Mouse (Mus musculus): ENCODE measurements around the gene Scg3.
"Not testable (repeated sequence)": the region's sequence is repeated elsewhere in the genome, so short reads cannot be mapped to it uniquely, and the experiment has no call there.

The Scg3 gene

DNA sequence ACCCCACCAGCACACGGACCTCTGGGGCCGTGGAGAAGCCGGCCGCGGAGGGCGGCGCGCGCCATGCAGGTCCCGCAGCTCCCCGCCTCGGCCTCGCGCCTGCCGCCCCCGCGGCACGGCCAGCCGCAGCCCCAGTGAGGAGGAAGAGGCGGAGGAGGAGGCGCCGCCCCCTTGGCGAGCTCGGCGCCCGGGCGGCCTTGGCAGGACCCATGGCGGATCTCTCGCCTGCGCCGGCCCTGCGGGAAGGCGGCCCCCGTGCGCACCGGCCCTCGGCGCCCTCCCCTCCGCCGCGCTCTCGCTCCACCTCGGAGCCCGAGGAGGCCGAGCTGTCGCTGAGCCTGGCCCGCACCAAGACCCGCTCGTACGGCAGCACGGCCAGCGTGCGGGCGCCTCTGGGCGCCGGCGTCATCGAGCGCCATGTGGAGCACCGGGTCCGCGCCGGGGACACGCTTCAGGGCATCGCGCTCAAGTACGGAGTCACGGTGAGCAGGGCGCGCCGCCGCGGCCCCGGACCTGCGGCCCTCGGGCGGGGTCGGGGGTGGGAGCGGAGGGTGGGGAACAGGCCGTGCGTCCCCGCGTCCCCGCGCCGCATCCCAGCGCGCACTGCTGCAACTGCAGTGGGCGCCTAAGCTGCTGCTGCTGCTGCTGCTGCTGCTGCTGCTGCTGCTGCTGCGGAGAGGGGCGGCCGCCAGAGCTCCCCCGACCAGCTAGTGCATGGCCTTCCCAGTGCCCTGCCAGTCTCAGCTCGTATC lies 58.1 kb downstream of the Scg3 start, which contains the start of gene Lysmd2:
Lysmd2 (plus strand) TSS at position 186 of the 752 bp plus-strand sequence.
- peak; percentile 68 for DNase-seq (ENCODE audit: low spot score)

DNA sequence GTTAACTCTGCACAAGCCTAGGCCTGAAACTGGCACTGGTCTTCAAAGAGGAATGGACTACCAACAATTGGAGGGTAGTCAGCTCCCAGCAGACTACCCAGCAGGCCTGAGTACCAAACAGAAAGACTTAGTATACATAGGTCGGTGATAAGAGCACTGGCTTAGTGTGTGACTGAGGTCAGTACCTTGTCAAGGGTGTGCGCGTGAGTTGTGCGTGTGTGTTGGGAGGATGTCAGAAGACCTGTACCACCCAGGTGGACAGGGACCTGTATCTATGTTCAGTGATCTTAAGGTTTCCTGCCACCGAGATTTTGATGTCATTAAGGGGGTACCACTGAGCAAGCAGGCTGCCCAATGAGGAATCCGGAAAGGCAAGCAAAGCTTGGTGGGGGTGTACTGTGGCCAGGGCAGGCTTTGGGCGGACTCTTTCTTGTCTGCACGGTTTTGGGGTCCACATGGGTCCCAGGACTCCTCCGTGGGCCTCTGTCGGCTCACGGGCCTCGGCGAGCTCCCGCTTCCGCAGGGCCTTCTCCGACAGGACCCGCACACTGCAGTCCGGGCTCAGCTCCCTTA lies 58.8 kb downstream of the Scg3 start:
- no peak for DNase-seq (ENCODE audit: low spot score)

GRCm38 (mm10) chr9:75621428-75621827 lies 62.4 kb downstream of the Scg3 start:
- DNase-seq (ENCODE audit: low spot score), result no peak

GRCm38 (mm10) chr9:75619761-75620160 lies 64.1 kb downstream of the Scg3 start:
- not testable (repeated sequence) for DNase-seq (ENCODE audit: low spot score)

GRCm38 (mm10) chr9:75618836-75619400 lies 64.9 kb downstream of the Scg3 start:
- DNase-seq (ENCODE audit: low spot score), result no peak

GRCm38 (mm10) chr9:75616560-75616959 lies 67.3 kb downstream of the Scg3 start:
- no peak for DNase-seq (ENCODE audit: low spot score)

DNA sequence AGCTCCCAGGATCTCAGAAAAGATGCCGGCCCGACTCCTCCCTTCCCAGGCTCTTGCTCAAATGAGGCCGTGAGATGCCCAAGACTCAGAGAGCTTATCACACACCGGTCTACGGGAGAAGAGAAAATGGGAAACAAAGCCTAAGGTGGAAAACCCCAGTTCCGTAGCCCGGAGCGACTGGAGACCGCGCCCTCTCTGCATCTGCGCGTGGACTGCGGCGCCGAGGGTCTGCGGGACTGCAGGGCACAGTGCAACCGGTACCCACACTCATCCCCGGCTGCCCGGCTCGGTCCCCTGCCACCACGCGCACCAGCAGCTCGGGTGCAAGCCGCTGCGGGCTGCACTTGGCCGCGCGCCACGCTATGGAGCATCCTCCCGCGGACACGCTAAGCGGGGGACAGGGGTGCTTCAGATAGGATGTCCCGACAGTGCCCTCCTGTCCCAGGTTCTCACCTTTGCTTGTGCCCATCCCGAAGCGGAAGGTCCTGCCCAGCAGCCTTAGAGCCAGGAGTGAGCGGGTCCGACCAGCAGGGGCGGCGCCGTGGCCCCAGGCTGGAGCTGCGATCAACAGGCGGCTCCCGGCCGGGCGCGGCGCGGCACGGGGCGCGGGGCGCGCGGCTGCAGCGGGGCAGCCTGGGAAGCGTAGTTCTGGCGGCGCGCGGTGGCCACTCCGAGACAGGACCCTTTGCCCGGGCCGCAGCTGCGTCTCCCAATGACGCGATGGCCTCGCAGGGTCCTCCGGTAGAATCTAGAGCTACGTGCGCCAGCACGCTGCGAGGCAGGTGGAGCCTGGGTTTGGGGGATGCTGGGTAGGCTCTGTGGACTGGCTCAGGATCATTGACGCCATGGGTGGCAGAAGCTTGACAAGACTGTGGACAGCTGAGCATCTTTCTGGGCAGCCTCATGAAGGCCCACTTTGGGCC lies 73.0 kb downstream of the Scg3 start, which contains the start of gene Tmod2:
Tmod2 (minus strand) TSS at position 755 of the 923 bp plus-strand sequence.
- DNase-seq (ENCODE audit: low spot score), result peak; percentile 80

GRCm38 (mm10) chr9:75609965-75610364 lies 73.9 kb downstream of the Scg3 start:
- DNase-seq (ENCODE audit: low spot score), result no peak

DNA sequence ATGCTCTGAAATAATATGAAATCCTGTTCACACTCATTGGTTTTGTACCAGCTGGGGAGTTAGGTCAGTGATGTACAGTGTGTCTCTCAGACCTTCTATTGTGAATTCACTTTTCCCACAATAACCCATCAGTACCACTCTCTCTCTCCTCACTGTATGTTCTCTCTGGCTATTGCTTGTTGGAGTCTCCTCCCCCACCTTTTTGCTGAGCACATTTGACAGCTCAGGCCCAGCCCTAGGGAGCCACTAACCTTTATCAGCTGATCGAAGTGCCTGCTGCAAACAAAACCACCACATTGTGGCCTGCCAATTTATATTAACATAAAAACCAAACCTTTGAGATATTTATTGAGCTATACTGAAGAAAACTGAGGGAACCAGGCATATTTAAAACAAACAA lies 74.4 kb downstream of the Scg3 start:
- DNase-seq (ENCODE audit: low spot score), result no peak

- DNase-seq (ENCODE audit: low spot score), result no peak
Observed at GRCm38 (mm10) chr9:75607496-75607895, 76.4 kb downstream of the Scg3 start.

GRCm38 (mm10) chr9:75601510-75601909 lies 82.3 kb downstream of the Scg3 start:
- DNase-seq (ENCODE audit: low spot score), result no peak

DNA sequence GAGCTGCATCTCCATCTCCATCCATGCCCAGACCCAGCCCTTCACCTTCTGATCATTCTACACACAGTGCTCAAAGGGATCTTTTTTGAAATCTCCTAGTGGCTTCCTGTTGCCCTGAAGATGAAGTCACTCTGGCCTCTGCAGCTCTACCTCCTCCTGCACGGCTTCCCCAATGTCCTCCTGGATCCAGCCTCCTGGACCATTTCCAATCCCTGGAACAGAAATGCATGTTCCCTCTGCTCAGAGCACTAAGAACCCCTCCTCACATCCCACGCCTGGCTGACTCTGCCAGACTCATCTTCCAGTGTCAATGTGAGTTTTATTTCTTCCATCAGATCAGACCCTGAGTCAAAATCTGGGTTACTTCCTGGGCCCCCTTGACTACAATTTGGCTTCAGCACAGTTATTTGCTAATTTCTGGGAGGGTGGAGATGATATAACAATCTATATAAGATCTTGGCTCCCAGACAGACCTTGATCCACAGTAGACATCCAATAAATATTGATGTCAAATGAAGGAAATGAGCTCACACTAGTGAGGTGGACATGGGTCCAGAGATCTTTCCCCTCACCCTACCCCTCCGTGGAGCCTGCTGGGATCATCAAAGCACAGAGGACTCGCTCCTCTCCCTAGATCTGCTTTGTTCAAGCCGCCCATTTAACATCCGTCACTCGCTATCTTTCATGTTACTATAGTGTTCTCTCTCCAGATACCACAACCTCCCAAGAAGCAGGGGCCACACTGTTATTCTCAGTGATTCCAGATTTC lies 83.5 kb downstream of the Scg3 start:
- DNase-seq (ENCODE audit: low spot score), result peak; percentile 62

GRCm38 (mm10) chr9:75599191-75599841 lies 84.5 kb downstream of the Scg3 start:
- DNase-seq (ENCODE audit: low spot score), result peak; percentile 74

GRCm38 (mm10) chr9:75597596-75597995 lies 86.3 kb downstream of the Scg3 start:
- DNase-seq (ENCODE audit: low spot score), result peak; percentile 45

DNA sequence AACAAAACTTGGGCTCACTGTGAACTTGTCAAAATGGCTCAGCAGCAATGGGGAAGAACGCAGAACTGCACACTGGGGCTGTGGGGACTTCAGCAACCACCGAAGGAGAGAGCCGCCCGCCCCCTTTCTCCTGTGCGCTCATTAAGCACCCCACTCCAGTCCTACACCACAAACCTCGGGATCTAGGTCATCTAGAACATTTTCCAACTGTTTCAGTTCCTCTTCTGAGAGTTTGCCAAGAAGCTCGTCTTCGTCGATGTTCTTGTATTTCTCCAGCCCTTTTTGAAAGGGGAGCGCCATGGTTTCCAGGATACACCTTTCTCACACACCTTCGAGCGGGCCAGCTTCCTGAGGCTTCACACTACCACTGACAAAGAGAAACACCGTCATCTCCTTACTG lies 86.8 kb downstream of the Scg3 start:
- no peak for DNase-seq (ENCODE audit: low spot score)

- DNase-seq (ENCODE audit: low spot score), result no peak
Observed at GRCm38 (mm10) chr9:75593481-75593880, 90.4 kb downstream of the Scg3 start.
